Mouse (Mus musculus) stomach, postnatal 0 days (tissue): ENCODE results near the gene 9130213A22Rik.

ENCODE experiments used
- CTCF ChIP-seq: IDR thresholded peaks from 2 replicates; pipeline ENCODE4 v1.5.1; 2016; ENCODE audit warnings: antibody characterized with exemption, low read depth, mild to moderate bottlenecking, moderate library complexity
- EP300 ChIP-seq: optimal IDR thresholded peaks from 2 replicates; pipeline ENCODE3; 2016; ENCODE audit warnings: antibody characterized with exemption

DNA sequence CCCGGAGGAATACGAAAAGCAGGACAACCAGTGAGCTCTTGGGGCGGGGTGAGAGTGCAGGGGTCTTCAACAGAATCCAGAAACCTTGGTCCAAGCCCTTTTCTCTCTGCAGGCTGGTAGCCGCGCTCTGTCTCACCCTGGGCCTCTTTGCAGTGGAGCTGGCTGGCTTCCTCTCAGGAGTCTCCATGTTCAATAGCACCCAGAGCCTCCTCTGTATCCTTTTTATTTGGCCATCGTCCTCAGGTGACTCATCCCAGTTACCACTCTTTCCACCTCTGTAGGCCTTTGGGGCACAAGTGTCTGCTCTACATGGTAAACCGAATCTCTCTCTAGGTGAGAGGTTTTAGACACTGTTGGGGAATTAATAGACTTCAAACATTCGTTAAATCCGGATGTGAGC lies 51.1 kb downstream of the 9130213A22Rik start:
- TF ChIP-seq CTCF, result no peak
- TF ChIP-seq EP300, result no peak
